8 mouse cellular contexts compared by ENCODE assay signal in genomic region chr6:7554829-7555391, GRCm38 (mm10). TPM values are rescaled to one million over a fixed set of nuclear protein-coding genes. Genes with fewer than 3 reads are reported as not detected.
A peak's percentile ranks its signal among the peaks of the same experiment; 100 is the strongest.
DNase-seq lines count a peak whose midpoint lies in the region; ATAC-seq and TF ChIP-seq lines count a peak whose summit lies in the region.

TSS of gene Tac1 (plus strand) at chr6:7554879.

- no peaks in the 10 kb centered on the region for H3K4me1 ChIP-seq in intestine, postnatal 0 days (replicated peaks; ENCODE audit: control insufficient read depth, insufficient read depth, low read length)

- 2% methylated on average over 37 of the region's 37 CpGs for WGBS in intestine, postnatal 0 days

- peak; percentile 19 to 31 for DNase-seq in cerebellum, postnatal 25 days
- no peak for DNase-seq in cerebellum, adult 8-10 months
- DNase-seq in ovary, postnatal 36 days (ENCODE audit: low spot score) = peak; percentile 10
- DNase-seq in ovary, postnatal 14 days (ENCODE audit: low spot score) = no peak
- DNase-seq in neural tube, embryonic 10.5 days (ENCODE audit: extremely low spot score, low spot score) = peak; percentile 44
- no peak for DNase-seq in urinary bladder, adult 2 months (ENCODE audit: low spot score)
- no peak for DNase-seq in c-Kit-positive CD71-positive TER-119-positive erythroid progenitor cells, embryonic 14.5 days (ENCODE audit: low spot score)

- no peaks in the 10 kb centered on the region for H3K36me3 ChIP-seq in intestine, postnatal 0 days (ENCODE audit: control insufficient read depth, insufficient read depth)

- peak within 1 kb of the TSS; percentile 57 for H3K4me2 ChIP-seq in intestine, postnatal 0 days (replicated peaks; ENCODE audit: low read depth)

- H3K27ac ChIP-seq in intestine, postnatal 0 days (ENCODE audit: low read depth, low read length) = no peak within 1 kb of the TSS

- H3K9me3 ChIP-seq in intestine, postnatal 0 days (ENCODE audit: control insufficient read depth) = no peaks in the 10 kb centered on the region

- peaks cover 27% of the 10 kb centered on the region for H3K27me3 ChIP-seq in intestine, postnatal 0 days (replicated peaks; ENCODE audit: control insufficient read depth, insufficient read depth, low read length)

- peak within 1 kb of the TSS; percentile 24 for H3K4me3 ChIP-seq in intestine, postnatal 0 days (ENCODE audit: low read depth, low read length)

- ATAC-seq in intestine, postnatal 0 days = no peak

- no peak within 1 kb of the TSS for H3K9ac ChIP-seq in intestine, postnatal 0 days (ENCODE audit: low read depth, low read length)

- no peak for TF ChIP-seq CTCF in intestine, postnatal 0 days (IDR thresholded peaks at IDR 0.05; ENCODE audit: low read depth)

RNA-seq across cellular contexts. Expression of gene Tac1, which starts in this region (rescaled TPM):
- polyA plus RNA-seq in intestine, postnatal 0 days (2015; fragmentation: Nextera tagmentation; extraction: Ambion mirVana) = 49.3 and 51.4 TPM in 2 replicates
- polyA plus RNA-seq in urinary bladder, adult 2 months (2012; rRNA removed) = 0.18 and 0.19 TPM in 2 replicates

Comparison
In these comparisons a context has a peak if more than half of its experiments do, and no peak if none do; other contexts are left out.
1. RNA of gene Tac1 (polyA plus RNA-seq): 49.3 to 51.4 TPM in intestine, postnatal 0 days; 0.18 to 0.19 TPM in urinary bladder, adult 2 months; every median in the first group is over 10 times any median in the second.
2. DNase-seq: peak in cerebellum, postnatal 25 days (2 of 2), ovary, postnatal 36 days (single experiment) and neural tube, embryonic 10.5 days (single experiment); none in cerebellum, adult 8-10 months (single experiment), ovary, postnatal 14 days (single experiment), urinary bladder, adult 2 months (single experiment) and c-Kit-positive CD71-positive TER-119-positive erythroid progenitor cells, embryonic 14.5 days (single experiment).